Mouse (Mus musculus) megakaryocyte, embryonic 14.5 days (primary cell): ENCODE results near the gene Tnfsf14.

ENCODE experiments used
- FLI1 ChIP-seq: IDR thresholded peaks from 2 replicates; pipeline ENCODE4 v1.6.1; 2012; ENCODE audit warnings: low read length, inconsistent platforms, mixed read lengths
- GATA1 ChIP-seq: IDR thresholded peaks from 3 replicates; pipeline ENCODE4 v1.6.1; 2012; ENCODE audit warnings: mixed read lengths, low read length, inconsistent platforms, borderline replicate concordance

- TF ChIP-seq GATA1 (peak; percentile 95; the same call in 1 of the 3 replicates), FLI1 (no peak)
These were observed 4.3 kb upstream of the Tnfsf14 start for GRCm38 (mm10) chr17:57198252-57198651.
